Mouse (Mus musculus): ENCODE data around the gene Dock4.

DNA sequence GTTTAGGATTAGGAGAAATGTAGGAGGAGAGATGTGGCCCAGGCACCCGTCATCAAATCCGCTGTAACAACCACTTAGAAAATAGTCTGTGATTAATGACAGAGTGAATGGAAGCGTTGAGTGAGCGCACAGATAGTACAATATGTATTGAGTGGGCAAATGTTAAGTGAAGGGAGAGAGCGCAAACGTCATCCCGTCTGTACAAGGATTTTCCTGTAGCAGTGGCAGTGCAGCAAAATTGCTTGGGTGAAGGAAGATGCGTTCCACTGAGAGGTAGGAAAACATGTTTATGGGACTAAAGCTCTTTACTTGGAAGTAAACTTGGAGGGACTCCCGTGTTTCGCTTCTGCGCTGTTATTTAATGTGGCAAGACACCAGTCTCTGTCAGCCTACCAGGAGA, 348.3 kb downstream of the Dock4 start:
- TF ChIP-seq POLR2A (IDR thresholded peaks at IDR 0.05; ENCODE audit: low read depth, low read length), result no peak
- TF ChIP-seq CTCF (conservative IDR thresholded peaks at IDR 0.05 in 1 of 2, IDR thresholded peaks at IDR 0.05 in 1 of 2; ENCODE audit: low read depth in 2 of 2, low read length in 2 of 2), result no peak
- no peak for TF ChIP-seq GABPA (IDR thresholded peaks at IDR 0.05; ENCODE audit: insufficient replicate concordance, low read depth, low read length)
- no peak for TF ChIP-seq HCFC1 (IDR thresholded peaks at IDR 0.05; ENCODE audit: low read depth, low read length)
- no peak for TF ChIP-seq JUND (conservative IDR thresholded peaks at IDR 0.05; ENCODE audit: low read depth, low read length)
- TF ChIP-seq CHD2 (IDR thresholded peaks at IDR 0.05; ENCODE audit: low read length), result no peak
- no peak for TF ChIP-seq POLR2AphosphoS2 (IDR thresholded peaks at IDR 0.05; ENCODE audit: low read depth, low read length)
- TF ChIP-seq ZNF384 (IDR thresholded peaks at IDR 0.05; ENCODE audit: low read depth, low read length), result no peak

Data from CH12.LX (cell line).